Mouse (Mus musculus) neural tube, embryonic 12.5 days (tissue): ENCODE measurements at regions not wholly inside any gene's neighbourhood (a gene's known extent, or its start where the extent isn't known, plus 50 kb on each side); places are given as distances from the start of the nearest gene placed in this dataset.

Experiments
- ATAC-seq: fragments of 200-750 bp; cut with Nextera tagmentation; 2 replicates; pipeline ENCODE4 v1.8.0; 2017; ENCODE audit warnings: low read depth, mild to moderate bottlenecking, moderate TSS enrichment, moderate library complexity; ENCODE audit not compliant: low FRiP score
- H3K27ac ChIP-seq: fragments of 300-500 bp; sonication (generic); 2 replicates; pipeline ENCODE4 v1.5.1; 2016
- H3K27me3 ChIP-seq: fragments of 300-500 bp; sonication (generic); replicated peaks from 2 replicates; pipeline ENCODE4 v1.6.1; 2016; ENCODE audit warnings: mild to moderate bottlenecking
- H3K36me3 ChIP-seq: fragments of 300-500 bp; sonication (generic); 2 replicates; pipeline ENCODE4 v1.6.1; 2016; ENCODE audit warnings: mild to moderate bottlenecking
- H3K4me1 ChIP-seq: fragments of 300-500 bp; sonication (generic); 2 replicates; pipeline ENCODE4 v1.6.1; 2016
- H3K4me2 ChIP-seq: fragments of 300-500 bp; sonication (generic); replicated peaks from 2 replicates; pipeline ENCODE4 v1.6.1; 2016; ENCODE audit warnings: mild to moderate bottlenecking
- H3K4me3 ChIP-seq: fragments of 300-500 bp; sonication (generic); 2 replicates; pipeline ENCODE4 v1.5.1; 2016
- H3K9ac ChIP-seq: fragments of 300-500 bp; sonication (generic); 2 replicates; pipeline ENCODE4 v1.6.1; 2016; ENCODE audit warnings: mild to moderate bottlenecking
- H3K9me3 ChIP-seq: fragments of 300-500 bp; sonication (generic); 2 replicates; pipeline ENCODE4 v1.6.1; 2016; ENCODE audit warnings: mild to moderate bottlenecking
- WGBS: fragments of 180-500 bp; shearing (Covaris S2); methylation state at CpG from one replicate; pipeline ENCODE4 v1.1.7; 2016; 5-methylcytosine and 5-hydroxymethylcytosine counted together

DNA sequence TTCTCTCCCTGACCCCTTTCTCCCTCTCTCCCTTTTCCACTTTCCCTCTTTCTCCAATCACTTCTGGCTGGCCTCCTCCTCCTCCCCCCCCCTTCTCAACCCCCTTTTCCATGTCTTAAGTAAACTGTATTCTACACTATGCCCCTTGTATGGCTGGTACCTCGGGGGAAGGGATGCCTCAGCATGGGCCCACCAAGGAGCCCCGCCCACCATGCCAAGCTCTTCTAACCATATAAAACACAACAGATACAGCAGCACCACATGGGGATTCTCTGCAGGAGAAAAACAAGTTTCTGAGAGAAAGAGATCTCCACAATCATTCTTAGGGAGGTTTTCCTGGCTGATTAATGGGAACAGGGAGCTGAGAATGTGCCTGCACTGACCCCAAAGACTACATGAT lies 196.6 kb upstream of the Trib2 start:
- no peak for ATAC-seq
- no peak overlapping the region for H3K4me3 ChIP-seq
- no peak overlapping the region for H3K27ac ChIP-seq
- H3K27me3 ChIP-seq, result no peaks in the 10 kb centered on the region
- H3K36me3 ChIP-seq, result no peaks in the 10 kb centered on the region
- H3K4me2 ChIP-seq, result no peak overlapping the region
- 91% methylated on average over 2 of the region's 2 CpGs for WGBS
- H3K9ac ChIP-seq, result no peak overlapping the region
- no peaks in the 10 kb centered on the region for H3K9me3 ChIP-seq
- peaks cover 2% of the 10 kb centered on the region; the same call in 1 of the 2 replicates for H3K4me1 ChIP-seq

DNA sequence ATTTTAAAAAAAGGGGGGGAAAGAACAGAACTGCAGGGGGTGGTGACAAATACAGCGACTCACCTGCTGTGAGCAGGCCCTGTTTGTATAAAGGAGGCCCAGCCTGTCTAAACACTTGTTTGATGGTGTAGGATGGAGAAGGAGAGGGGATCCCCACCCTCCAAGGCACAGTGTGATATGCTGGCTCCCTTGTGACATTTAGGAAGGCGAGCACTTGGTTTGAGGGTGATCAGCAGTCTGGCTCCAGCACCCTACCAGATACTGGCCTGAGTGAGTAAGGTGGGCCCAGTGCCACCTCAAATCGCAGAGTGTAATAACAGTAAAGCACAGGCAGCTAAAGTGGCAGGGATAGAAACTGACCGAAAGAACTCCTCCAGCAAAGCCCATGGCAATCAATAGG lies 195.4 kb upstream of the Trib2 start:
- H3K4me3 ChIP-seq, result no peak overlapping the region
- peaks cover 2% of the 10 kb centered on the region; the same call in 1 of the 2 replicates for H3K4me1 ChIP-seq
- no peak overlapping the region for H3K9ac ChIP-seq
- no peak overlapping the region for H3K27ac ChIP-seq
- H3K4me2 ChIP-seq, result no peak overlapping the region
- H3K9me3 ChIP-seq, result no peaks in the 10 kb centered on the region
- H3K36me3 ChIP-seq, result no peaks in the 10 kb centered on the region
- H3K27me3 ChIP-seq, result no peaks in the 10 kb centered on the region
- 67% methylated on average over 4 of the region's 4 CpGs for WGBS
- ATAC-seq, result no peak

DNA sequence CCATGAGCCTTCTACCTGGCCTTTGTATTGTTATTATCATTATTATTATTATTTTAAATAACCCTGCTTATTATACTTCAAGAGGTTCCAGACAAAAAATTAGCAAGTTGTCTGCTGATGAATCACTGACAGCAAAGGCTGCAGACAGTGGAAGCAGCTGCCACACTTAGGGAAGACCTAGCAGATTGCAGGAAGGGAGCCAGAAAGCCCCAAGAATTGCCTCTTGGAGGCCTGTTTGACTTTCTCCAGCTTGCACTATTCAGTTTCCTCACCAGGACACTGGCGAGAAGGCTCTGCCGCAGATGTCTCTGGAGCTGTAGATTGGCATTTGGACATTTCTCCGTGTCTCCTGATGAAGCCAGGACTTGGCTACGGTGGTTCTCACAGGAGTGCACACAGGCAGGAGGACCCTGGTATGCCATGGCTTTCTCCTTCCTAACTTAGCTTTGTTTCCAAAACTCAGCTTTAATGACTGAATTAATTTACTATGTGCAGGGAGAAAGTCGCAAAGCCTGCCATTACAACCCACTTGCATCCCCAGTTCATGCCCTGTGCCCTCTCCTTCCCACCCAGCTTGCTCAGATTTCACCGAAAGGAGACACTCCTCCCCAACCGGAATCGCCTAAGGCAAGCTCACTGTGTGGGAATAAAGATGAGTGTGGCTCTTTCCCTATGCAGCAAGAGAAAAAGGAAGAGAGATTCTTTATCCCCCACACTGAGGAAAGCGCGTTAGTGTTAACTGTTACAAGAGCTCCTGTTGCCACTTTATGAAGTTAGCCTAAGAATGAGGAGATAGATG lies 193.3 kb upstream of the Trib2 start:
- H3K9ac ChIP-seq, result no peak overlapping the region
- no peak overlapping the region for H3K4me2 ChIP-seq
- H3K9me3 ChIP-seq, result no peaks in the 10 kb centered on the region
- peaks cover 2% of the 10 kb centered on the region; the same call in 1 of the 2 replicates for H3K4me1 ChIP-seq
- H3K27me3 ChIP-seq, result no peaks in the 10 kb centered on the region
- no peak overlapping the region for H3K27ac ChIP-seq
- H3K36me3 ChIP-seq, result no peaks in the 10 kb centered on the region
- H3K4me3 ChIP-seq, result no peak overlapping the region
- 66% methylated on average over 10 of the region's 10 CpGs for WGBS
- no peak for ATAC-seq

DNA sequence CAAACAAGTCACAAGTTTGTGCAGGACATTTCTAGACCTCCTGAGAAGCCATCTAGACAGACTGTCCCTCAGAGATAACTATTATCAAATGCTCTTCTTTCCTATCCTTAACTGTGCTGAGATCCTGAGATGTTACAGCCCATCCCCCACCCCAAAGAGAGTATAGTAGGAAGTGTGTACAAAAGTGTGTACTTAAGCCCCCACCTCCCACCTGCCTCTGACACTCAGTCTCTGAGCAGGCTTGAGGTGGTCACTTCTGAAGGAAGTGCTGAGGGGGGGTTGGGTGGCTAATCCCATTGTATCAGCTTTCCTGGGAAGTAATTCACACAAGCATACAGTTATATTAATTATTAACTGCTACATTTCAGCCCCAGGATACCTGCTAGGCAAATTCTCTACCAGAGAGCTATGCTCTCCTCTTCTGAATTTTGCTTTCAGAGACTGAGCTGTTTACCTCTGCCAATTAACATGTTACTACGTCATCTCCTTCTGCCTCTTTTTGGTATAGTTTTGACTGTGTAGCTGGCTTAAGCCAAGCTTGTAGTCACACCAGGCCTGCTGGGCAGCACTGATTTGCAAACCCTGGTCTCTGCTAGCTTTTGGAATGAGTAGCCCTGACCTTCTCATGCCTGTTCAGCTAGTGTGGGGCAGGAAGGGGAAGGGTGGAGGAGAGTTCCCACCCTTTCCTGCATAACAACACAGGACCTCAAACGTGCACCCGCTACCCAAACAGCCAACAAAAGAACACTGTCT lies 192.2 kb upstream of the Trib2 start:
- Histone ChIP-seq H3K27ac (no peak overlapping the region), H3K4me3 (no peak overlapping the region), H3K9me3 (no peaks in the 10 kb centered on the region), H3K4me2 (no peak overlapping the region), H3K36me3 (no peaks in the 10 kb centered on the region), H3K4me1 (peaks cover 2% of the 10 kb centered on the region; the same call in 1 of the 2 replicates), H3K27me3 (no peaks in the 10 kb centered on the region), H3K9ac (no peak overlapping the region)
- 64% methylated on average over 3 of the region's 3 CpGs for WGBS
- ATAC-seq, result no peak

DNA sequence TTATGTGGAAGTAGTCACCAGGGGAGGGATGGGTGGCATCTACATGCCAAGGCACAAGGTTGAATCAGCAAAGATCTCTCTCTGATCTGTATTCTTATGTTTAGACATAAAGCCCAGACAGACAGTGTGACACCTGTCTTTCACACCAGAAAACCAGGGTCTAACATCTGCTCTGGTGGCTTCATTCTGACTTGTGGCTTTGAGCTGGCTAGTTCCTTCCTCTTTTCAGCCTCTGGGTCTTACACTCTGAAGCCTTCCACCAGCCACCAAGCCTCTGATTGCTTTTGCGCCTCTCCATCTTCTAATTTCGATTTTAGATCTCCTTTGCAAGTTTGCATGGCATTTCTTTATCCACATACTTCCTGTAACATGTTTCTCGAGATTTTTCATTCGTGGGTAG lies 191.5 kb upstream of the Trib2 start:
- no peak for ATAC-seq
- WGBS, result 84% methylated on average over 4 of the region's 4 CpGs

DNA sequence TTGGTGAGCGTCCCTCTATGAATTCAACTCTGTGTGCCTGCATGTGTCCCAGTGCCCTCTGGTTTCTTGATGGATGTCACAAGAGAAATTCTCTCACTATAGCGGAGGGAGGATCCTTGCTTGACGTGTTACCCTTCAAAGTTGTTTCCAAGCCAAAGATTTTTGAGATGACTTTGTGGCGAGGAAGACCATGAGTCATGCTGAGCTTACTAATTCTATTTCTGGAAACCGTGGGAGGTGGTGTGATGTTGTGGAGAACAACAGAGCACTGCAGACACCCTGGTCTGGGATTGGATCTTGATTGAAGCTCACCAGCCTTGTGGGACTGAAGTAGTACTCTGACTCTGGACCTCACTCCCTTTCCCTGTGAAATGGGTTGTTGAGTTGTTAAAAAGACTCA lies 190.0 kb upstream of the Trib2 start:
- H3K4me3 ChIP-seq, result no peak overlapping the region
- H3K27ac ChIP-seq, result no peak overlapping the region
- H3K4me1 ChIP-seq, result peaks cover 2% of the 10 kb centered on the region; the same call in 1 of the 2 replicates
- WGBS, result 92% methylated on average over 5 of the region's 5 CpGs
- no peaks in the 10 kb centered on the region for H3K9me3 ChIP-seq
- no peaks in the 10 kb centered on the region for H3K36me3 ChIP-seq
- no peak overlapping the region for H3K9ac ChIP-seq
- H3K4me2 ChIP-seq, result no peak overlapping the region
- no peaks in the 10 kb centered on the region for H3K27me3 ChIP-seq
- no peak for ATAC-seq

More for the DNA sequence above, 191.5 kb upstream of the Trib2 start:
- H3K36me3 ChIP-seq, result no peaks in the 10 kb centered on the region
- H3K4me3 ChIP-seq, result no peak overlapping the region
- no peaks in the 10 kb centered on the region for H3K9me3 ChIP-seq
- H3K27ac ChIP-seq, result no peak overlapping the region
- H3K27me3 ChIP-seq, result no peaks in the 10 kb centered on the region
- no peak overlapping the region for H3K9ac ChIP-seq
- no peak overlapping the region for H3K4me2 ChIP-seq
- peaks cover 2% of the 10 kb centered on the region; the same call in 1 of the 2 replicates for H3K4me1 ChIP-seq

DNA sequence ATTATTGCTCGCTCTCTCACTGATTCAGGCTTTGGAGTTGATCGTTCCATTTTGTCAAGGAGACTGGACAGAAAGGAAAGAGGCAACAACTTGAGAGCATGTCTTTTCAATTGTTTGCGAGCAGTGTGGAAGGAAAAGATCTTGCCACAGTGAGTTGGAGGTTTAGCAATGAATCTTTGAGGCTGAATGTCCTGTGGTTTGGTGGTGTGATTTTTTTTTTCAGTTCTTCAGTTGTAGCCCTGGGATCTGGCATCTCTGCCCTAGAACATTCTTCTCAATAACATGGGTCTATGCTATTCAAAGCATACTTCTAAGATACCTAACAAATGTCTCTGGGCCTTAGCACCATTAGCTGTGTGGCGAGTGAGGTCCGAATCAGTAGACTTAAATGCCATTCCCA lies 189.6 kb upstream of the Trib2 start:
- WGBS, result 95% methylated on average over 5 of the region's 5 CpGs
- H3K27ac ChIP-seq, result no peak overlapping the region
- no peak overlapping the region for H3K9ac ChIP-seq
- no peak for ATAC-seq
- peaks cover 2% of the 10 kb centered on the region; the same call in 1 of the 2 replicates for H3K4me1 ChIP-seq
- H3K9me3 ChIP-seq, result no peaks in the 10 kb centered on the region
- no peak overlapping the region for H3K4me2 ChIP-seq
- H3K4me3 ChIP-seq, result no peak overlapping the region
- H3K27me3 ChIP-seq, result no peaks in the 10 kb centered on the region
- H3K36me3 ChIP-seq, result no peaks in the 10 kb centered on the region

DNA sequence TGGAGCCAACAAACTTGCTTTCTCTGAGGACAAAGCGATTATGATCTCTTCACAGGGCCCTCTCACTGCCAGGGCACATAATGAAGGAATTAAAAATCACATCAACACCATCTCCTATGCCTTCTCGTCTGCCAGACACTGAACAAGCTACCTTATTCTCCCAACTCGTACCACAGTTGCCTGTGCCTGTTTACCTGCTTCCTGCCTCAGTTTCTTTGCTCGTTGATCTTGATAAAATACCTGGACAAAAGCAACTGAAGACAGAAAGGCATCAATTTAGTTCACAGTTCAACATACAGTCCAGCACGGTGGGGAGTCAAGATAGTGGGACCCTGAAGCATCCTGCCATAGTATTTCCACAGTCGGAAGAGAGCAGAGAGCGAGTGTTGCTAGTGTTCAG lies 185.1 kb upstream of the Trib2 start:
- Histone ChIP-seq H3K4me3 (no peak overlapping the region), H3K4me2 (no peak overlapping the region), H3K27me3 (no peaks in the 10 kb centered on the region), H3K9me3 (no peaks in the 10 kb centered on the region), H3K27ac (no peak overlapping the region), H3K4me1 (no peaks in the 10 kb centered on the region), H3K36me3 (no peaks in the 10 kb centered on the region), H3K9ac (no peak overlapping the region)
- WGBS, result 89% methylated on average over 7 of the region's 7 CpGs
- ATAC-seq, result no peak

DNA sequence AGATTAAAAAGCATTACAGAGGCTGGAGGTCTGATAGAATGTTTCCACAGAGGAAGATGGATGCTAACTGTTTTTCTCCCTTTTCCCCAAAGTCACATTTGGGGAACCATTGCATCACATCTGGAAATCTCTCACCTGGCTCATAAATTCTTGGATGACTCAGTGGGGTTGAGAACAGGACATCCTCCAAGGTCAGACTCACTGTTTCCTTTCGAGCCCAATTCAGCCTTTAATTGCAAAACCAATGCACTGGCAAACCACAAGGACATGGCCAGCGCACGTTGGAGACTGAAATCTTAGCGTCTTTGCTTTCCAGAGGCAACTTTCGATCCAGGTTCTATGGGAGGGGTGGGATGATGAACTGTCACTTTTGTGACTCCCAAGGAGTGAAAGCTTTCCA lies 184.5 kb upstream of the Trib2 start:
- H3K36me3 ChIP-seq, result no peaks in the 10 kb centered on the region
- ATAC-seq, result no peak
- 75% methylated on average over 5 of the region's 5 CpGs for WGBS
- H3K4me3 ChIP-seq, result no peak overlapping the region
- H3K27ac ChIP-seq, result no peak overlapping the region
- H3K4me1 ChIP-seq, result no peaks in the 10 kb centered on the region
- H3K9ac ChIP-seq, result no peak overlapping the region
- no peaks in the 10 kb centered on the region for H3K27me3 ChIP-seq
- H3K9me3 ChIP-seq, result no peaks in the 10 kb centered on the region
- no peak overlapping the region for H3K4me2 ChIP-seq

DNA sequence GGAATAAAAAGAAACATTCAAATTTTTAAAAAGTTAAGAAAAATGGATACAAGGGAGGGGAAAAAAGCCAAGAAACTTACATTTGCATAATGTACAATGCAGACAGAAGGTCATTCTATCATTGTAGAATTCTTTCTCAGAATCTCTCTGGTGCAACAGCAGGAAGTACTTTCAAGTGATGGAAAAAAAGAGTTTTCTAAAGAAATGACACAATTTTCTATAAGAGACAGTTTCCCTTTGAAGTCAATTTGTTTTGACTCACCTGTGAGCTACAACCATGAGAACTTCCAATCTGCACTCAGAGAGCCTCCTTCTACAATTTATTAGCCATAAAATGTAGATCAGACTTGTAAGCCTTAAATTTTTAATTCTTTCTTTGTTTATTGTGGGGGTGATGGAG lies 181.6 kb upstream of the Trib2 start:
- no peak overlapping the region for H3K4me3 ChIP-seq
- H3K9me3 ChIP-seq, result no peaks in the 10 kb centered on the region
- no peak for ATAC-seq
- H3K4me2 ChIP-seq, result no peak overlapping the region
- H3K9ac ChIP-seq, result no peak overlapping the region
- H3K36me3 ChIP-seq, result no peaks in the 10 kb centered on the region
- H3K27me3 ChIP-seq, result no peaks in the 10 kb centered on the region
- H3K27ac ChIP-seq, result no peak overlapping the region
- no peaks in the 10 kb centered on the region for H3K4me1 ChIP-seq

DNA sequence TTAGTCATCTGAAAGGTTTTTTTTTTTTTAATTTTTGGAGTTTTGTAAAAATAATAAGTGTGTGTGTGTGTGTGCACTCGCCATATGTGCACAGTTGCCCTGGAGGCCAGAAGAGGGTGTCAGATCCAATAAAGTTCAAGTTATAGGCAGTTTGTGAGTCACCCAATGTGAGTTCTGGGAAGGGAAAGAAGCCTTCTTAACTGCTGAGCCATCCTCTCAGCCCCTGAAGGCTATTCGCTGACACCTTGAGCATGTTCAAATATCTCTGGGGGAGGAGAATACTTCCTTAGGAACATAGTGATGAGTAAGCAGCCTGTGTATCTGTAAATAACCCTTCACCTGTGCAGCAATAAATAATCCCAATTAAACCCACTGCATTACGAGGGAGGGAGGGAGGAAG lies 177.1 kb upstream of the Trib2 start:
- ATAC-seq, result no peak
- 75% methylated on average over 3 of the region's 3 CpGs for WGBS

DNA sequence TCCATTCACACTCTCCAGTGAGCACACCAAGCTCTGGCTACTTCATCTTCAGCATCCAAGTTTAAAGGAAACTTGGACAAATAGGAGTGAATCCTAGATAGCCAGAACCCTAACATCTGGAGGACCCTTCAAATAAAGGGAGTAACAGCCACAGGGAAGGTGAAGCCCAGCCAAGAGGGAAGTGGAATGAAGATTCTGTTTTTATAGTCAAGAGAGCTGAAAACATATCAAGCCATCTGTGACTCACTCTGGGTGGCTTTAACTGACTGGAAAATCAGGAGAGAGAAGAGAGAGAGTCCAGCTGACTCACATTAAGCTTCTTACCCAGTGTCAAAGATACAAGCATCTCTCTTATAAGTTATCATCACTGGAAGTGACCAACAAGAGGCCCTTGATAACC lies 169.6 kb upstream of the Trib2 start:
- no peak overlapping the region for H3K4me3 ChIP-seq
- no peaks in the 10 kb centered on the region for H3K27me3 ChIP-seq
- no peak for ATAC-seq
- H3K9ac ChIP-seq, result no peak overlapping the region
- no peaks in the 10 kb centered on the region for H3K9me3 ChIP-seq
- no peaks in the 10 kb centered on the region for H3K36me3 ChIP-seq
- H3K4me2 ChIP-seq, result no peak overlapping the region
- no peaks in the 10 kb centered on the region for H3K4me1 ChIP-seq
- no peak overlapping the region for H3K27ac ChIP-seq

More for the DNA sequence above, 177.1 kb upstream of the Trib2 start:
- Histone ChIP-seq H3K4me3 (no peak overlapping the region), H3K4me2 (no peak overlapping the region), H3K9ac (no peak overlapping the region), H3K27me3 (no peaks in the 10 kb centered on the region), H3K9me3 (no peaks in the 10 kb centered on the region), H3K4me1 (no peaks in the 10 kb centered on the region), H3K27ac (no peak overlapping the region), H3K36me3 (no peaks in the 10 kb centered on the region)

DNA sequence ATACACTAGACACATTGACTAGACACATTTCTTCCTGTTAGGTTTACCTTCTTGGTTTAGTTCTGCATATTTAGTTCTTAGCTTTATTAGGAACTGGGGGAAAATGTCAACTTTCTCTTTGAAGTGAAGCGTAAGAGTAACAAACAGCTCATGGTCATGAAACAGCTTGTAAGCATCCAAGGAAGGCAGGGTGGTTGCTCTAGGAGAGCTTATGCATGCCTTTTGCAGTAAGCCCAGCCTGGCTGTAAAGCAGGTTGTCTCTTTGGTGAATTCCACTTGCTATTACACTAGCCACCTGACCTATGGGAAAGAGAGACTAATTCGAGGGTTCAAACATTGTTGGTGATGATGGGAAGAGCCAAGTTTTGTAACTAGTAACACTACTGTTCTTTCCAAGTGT lies 168.9 kb upstream of the Trib2 start:
- H3K4me3 ChIP-seq, result no peak overlapping the region

More for the DNA sequence above, 168.9 kb upstream of the Trib2 start:
- Histone ChIP-seq H3K4me1 (no peaks in the 10 kb centered on the region), H3K9me3 (no peaks in the 10 kb centered on the region), H3K27ac (no peak overlapping the region), H3K27me3 (no peaks in the 10 kb centered on the region), H3K36me3 (no peaks in the 10 kb centered on the region), H3K4me2 (no peak overlapping the region), H3K9ac (no peak overlapping the region)
- ATAC-seq, result no peak
- WGBS, result 88% methylated on average over 2 of the region's 2 CpGs
